Mouse (Mus musculus) testis, adult 2 months (tissue): Measurements from ENCODE around the gene Timm50.

Experiments used
- CTCF ChIP-seq: fragments of 200-500 bp; IDR thresholded peaks from 2 replicates; pipeline ENCODE4 v1.5.1; 2012; ENCODE audit warnings: low read depth, mild to moderate bottlenecking, inconsistent platforms, low read length, moderate library complexity; ENCODE audit not compliant: control insufficient read depth, insufficient read depth, insufficient replicate concordance
- POLR2A ChIP-seq: fragments of 200-500 bp; IDR thresholded peaks from 2 replicates; pipeline ENCODE4 v1.6.1; 2012; ENCODE audit warnings: low read depth, mild to moderate bottlenecking, inconsistent platforms, low read length, moderate library complexity; ENCODE audit not compliant: control insufficient read depth

DNA sequence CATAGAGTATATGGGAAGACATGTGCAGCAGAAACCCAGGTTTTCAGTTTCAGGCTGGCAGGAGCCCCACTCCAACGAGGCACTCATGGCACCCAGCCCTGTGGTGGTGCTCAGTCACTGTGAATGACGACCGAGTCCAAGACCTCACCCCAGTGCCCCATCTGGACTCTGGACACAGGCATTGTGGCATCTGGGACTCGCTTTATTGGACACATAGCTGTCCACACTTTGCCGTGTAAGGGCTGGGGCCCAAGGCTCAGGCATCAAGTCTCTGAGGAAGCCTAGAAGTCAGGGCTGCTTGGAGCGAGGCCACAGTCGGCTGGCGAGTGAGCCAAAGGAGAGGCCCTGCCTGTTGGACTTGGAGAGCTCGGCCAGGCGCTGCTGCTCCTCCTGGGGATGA lies 6.2 kb downstream of the Timm50 start:
- TF ChIP-seq CTCF (no peak), POLR2A (no peak)
